Mouse (Mus musculus) layer of hippocampus, postnatal 25 days (tissue): Measurements from ENCODE around the gene Nostrin. TPM values are rescaled to one million over a fixed set of nuclear protein-coding genes. Genes with fewer than 3 reads are reported as not detected.

ENCODE experiments used
- total RNA-seq, 2 experiments: library from RNA; stranded (reverse); gene quantifications; 2 replicates each; pipeline ENCODE4 v1.2.3; 2021

The Nostrin gene
- total RNA-seq, 2 experiments from 2014 or later, result 3.3 to 4.2 TPM

Other genes starting within 250 kb of the Nostrin start
- 1 to 10 TPM; 1.1 to 1.4 TPM for gene Spc25, start 70.4 kb downstream of the Nostrin start, total RNA-seq
- not detected for gene G6pc2, start 75.3 kb downstream of the Nostrin start, total RNA-seq
- under 1 TPM in 1 of 2 experiments, not detected in 1; 0.07 TPM for gene Abcb11, start 206.8 kb downstream of the Nostrin start, total RNA-seq
- not detected for gene Dhrs9, start 244.6 kb downstream of the Nostrin start, total RNA-seq